Mouse (Mus musculus): ENCODE measurements around the gene Scube2. TPM values are rescaled to one million over a fixed set of nuclear protein-coding genes. Genes with fewer than 3 reads are reported as not detected.

The Scube2 gene
- total RNA-seq, 2 experiments from 2014 or later = 0.92 to 3.1 TPM

GRCm38 (mm10) chr7:109852017-109852416, 13.5 kb downstream of the Scube2 start:
- DNase-seq (ENCODE audit: low spot score in 2 of 2) = no peak

GRCm38 (mm10) chr7:109850531-109850930, 14.9 kb downstream of the Scube2 start:
- DNase-seq (ENCODE audit: low spot score in 2 of 2) = no peak

GRCm38 (mm10) chr7:109849750-109850434, 15.6 kb downstream of the Scube2 start:
- no peak for DNase-seq (ENCODE audit: low spot score in 2 of 2)

- no peak for DNase-seq (ENCODE audit: low spot score in 2 of 2)
Measured at GRCm38 (mm10) chr7:109848867-109849733, 16.4 kb downstream of the Scube2 start.

- no peak for DNase-seq (ENCODE audit: low spot score in 2 of 2)
Measured at GRCm38 (mm10) chr7:109844100-109844499, 21.4 kb downstream of the Scube2 start.

GRCm38 (mm10) chr7:109841618-109842418, 23.7 kb downstream of the Scube2 start:
- DNase-seq (ENCODE audit: low spot score in 2 of 2) = no peak

- DNase-seq (ENCODE audit: low spot score in 2 of 2) = no peak
Measured at GRCm38 (mm10) chr7:109841031-109841430, 24.4 kb downstream of the Scube2 start.

GRCm38 (mm10) chr7:109838613-109839012, 26.9 kb downstream of the Scube2 start:
- no peak for DNase-seq (ENCODE audit: low spot score in 2 of 2)

GRCm38 (mm10) chr7:109837651-109838050, 27.8 kb downstream of the Scube2 start:
- DNase-seq (ENCODE audit: low spot score in 2 of 2) = no peak

- no peak for DNase-seq (ENCODE audit: low spot score in 2 of 2)
Measured at GRCm38 (mm10) chr7:109834894-109835293, 30.6 kb downstream of the Scube2 start.

- DNase-seq (ENCODE audit: low spot score in 2 of 2) = no peak
Measured at GRCm38 (mm10) chr7:109831376-109831775, 34.1 kb downstream of the Scube2 start.

- no peak for DNase-seq (ENCODE audit: low spot score in 2 of 2)
Measured at GRCm38 (mm10) chr7:109826911-109827310, 38.6 kb downstream of the Scube2 start.

GRCm38 (mm10) chr7:109825293-109825692, 40.2 kb downstream of the Scube2 start:
- no peak for DNase-seq (ENCODE audit: low spot score in 2 of 2)

GRCm38 (mm10) chr7:109818600-109818999, 46.9 kb downstream of the Scube2 start:
- DNase-seq (ENCODE audit: low spot score in 2 of 2) = no peak

- DNase-seq (ENCODE audit: low spot score in 2 of 2) = no peak
Measured at GRCm38 (mm10) chr7:109817954-109818353, 47.5 kb downstream of the Scube2 start.

GRCm38 (mm10) chr7:109813330-109814140, 51.9 kb downstream of the Scube2 start:
- no peak for DNase-seq (ENCODE audit: low spot score in 2 of 2)

GRCm38 (mm10) chr7:109807616-109808485, 57.6 kb downstream of the Scube2 start:
- no peak for DNase-seq (ENCODE audit: low spot score in 2 of 2)

GRCm38 (mm10) chr7:109804843-109805242, 60.6 kb downstream of the Scube2 start:
- no peak for DNase-seq (ENCODE audit: low spot score in 2 of 2)

GRCm38 (mm10) chr7:109804355-109804754, 61.1 kb downstream of the Scube2 start:
- DNase-seq (ENCODE audit: low spot score in 2 of 2) = no peak

- no peak for DNase-seq (ENCODE audit: low spot score in 2 of 2)
Measured at GRCm38 (mm10) chr7:109803516-109803915, 62.0 kb downstream of the Scube2 start.
